36 mouse cellular contexts compared by ENCODE assay signal in the genomic region with DNA sequence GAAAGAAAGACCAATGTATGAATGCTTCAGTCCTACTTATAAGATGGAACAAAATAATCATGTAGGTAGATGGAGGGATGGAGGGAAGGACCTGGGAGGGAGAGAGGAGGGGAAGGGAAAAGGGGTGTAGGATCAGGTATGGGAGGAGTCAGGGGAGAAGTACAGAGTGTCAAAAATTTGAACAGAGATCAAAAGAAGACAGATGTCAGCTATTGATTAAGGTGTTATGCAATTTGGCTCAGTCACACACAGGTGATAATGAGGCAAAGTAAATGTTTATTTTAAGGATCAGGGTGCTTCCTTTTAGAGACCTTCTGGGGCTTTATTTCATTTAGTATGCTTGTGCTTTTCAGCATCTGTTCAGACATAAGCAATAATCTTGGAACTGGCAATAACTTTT. TPM values are rescaled to one million over a fixed set of nuclear protein-coding genes. Genes with fewer than 3 reads are reported as not detected.
"Had no signal": no experiment of that assay in that cellular context is flagged by ENCODE, and none has a peak within 500 bp of the region (broad histone marks: within the 10 kb centered on the region; RNA-seq: fewer than 3 reads in every experiment).

No protein-coding gene starts in this region.

- ATAC-seq: forebrain, embryonic 13.5 days; forebrain, embryonic 14.5 days; forebrain, embryonic 15.5 days; forebrain, embryonic 16.5 days; forebrain, postnatal 0 days had no signal

- H3K4me3 ChIP-seq: embryonic facial prominence, embryonic 10.5 days; embryonic facial prominence, embryonic 12.5 days; embryonic facial prominence, embryonic 13.5 days; embryonic facial prominence, embryonic 15.5 days; erythroblast, embryonic 14.5 days; forebrain, embryonic 10.5 days; forebrain, embryonic 12.5 days; forebrain, embryonic 13.5 days; forebrain, embryonic 15.5 days; gastrocnemius, adult 2 months had no signal

- H3K27me3 ChIP-seq: embryonic facial prominence, embryonic 12.5 days; embryonic facial prominence, embryonic 13.5 days; embryonic facial prominence, embryonic 15.5 days; forebrain, embryonic 12.5 days; forebrain, embryonic 13.5 days; forebrain, embryonic 15.5 days had no signal

- H3K9ac ChIP-seq: embryonic facial prominence, embryonic 12.5 days; embryonic facial prominence, embryonic 13.5 days; embryonic facial prominence, embryonic 15.5 days; forebrain, embryonic 12.5 days; forebrain, embryonic 13.5 days; forebrain, embryonic 15.5 days; forebrain, postnatal 0 days had no signal

- H3K27ac ChIP-seq: embryonic facial prominence, embryonic 10.5 days; embryonic facial prominence, embryonic 12.5 days; embryonic facial prominence, embryonic 13.5 days; embryonic facial prominence, embryonic 15.5 days; forebrain, embryonic 10.5 days; forebrain, embryonic 12.5 days; forebrain, embryonic 13.5 days; forebrain, embryonic 15.5 days; gastrocnemius, adult 2 months had no signal

- H3K4me2 ChIP-seq: embryonic facial prominence, embryonic 12.5 days; embryonic facial prominence, embryonic 13.5 days; embryonic facial prominence, embryonic 15.5 days; forebrain, embryonic 12.5 days; forebrain, embryonic 13.5 days; forebrain, embryonic 15.5 days had no signal

- H3K4me1 ChIP-seq: embryonic facial prominence, embryonic 10.5 days; embryonic facial prominence, embryonic 12.5 days; embryonic facial prominence, embryonic 13.5 days; embryonic facial prominence, embryonic 15.5 days; forebrain, embryonic 10.5 days; forebrain, embryonic 12.5 days; forebrain, embryonic 13.5 days; forebrain, embryonic 15.5 days had no signal

- DNase-seq: cerebellum, adult 2 months; cerebellum, adult 8-10 months; cerebellum, adult 9-10 months; cerebellum, adult 9-11 months; cerebellum, postnatal 10 days; cerebellum, postnatal 14 days; cerebellum, postnatal 25 days; cerebellum, postnatal 36 days; embryo, embryonic 11 days; forebrain, postnatal 0 days; gastrocnemius, adult 2 months; gastrocnemius, postnatal 10 days; gastrocnemius, postnatal 14 days; gastrocnemius, postnatal 25 days; gastrocnemius, postnatal 36 days; heart, adult 11 months; heart, adult 18-20 months had no signal

- H3K36me3 ChIP-seq: embryonic facial prominence, embryonic 10.5 days; embryonic facial prominence, embryonic 12.5 days; embryonic facial prominence, embryonic 13.5 days; embryonic facial prominence, embryonic 15.5 days; forebrain, embryonic 10.5 days; forebrain, embryonic 12.5 days; forebrain, embryonic 15.5 days had no signal

RNA-seq across cellular contexts. Expression of a gene that starts 50.1 kb away (rescaled TPM):
- total RNA-seq: common myeloid progenitor, adult 5-6 weeks; forebrain, postnatal 0 days; gastrocnemius, adult 2 months; gastrocnemius, postnatal 10 days; gastrocnemius, postnatal 14 days; gastrocnemius, postnatal 25 days; gastrocnemius, postnatal 36 days; granulocyte monocyte progenitor cell, adult 5-6 weeks; heart, adult 18-20 months had no signal
- polyA plus RNA-seq: cerebellum, adult 2 months; cortical plate, adult 2 months; embryonic facial prominence, embryonic 10.5 days; embryonic facial prominence, embryonic 11.5 days; embryonic facial prominence, embryonic 12.5 days; embryonic facial prominence, embryonic 13.5 days; embryonic facial prominence, embryonic 14.5 days; embryonic facial prominence, embryonic 15.5 days; erythroblast, embryonic 14.5 days; forebrain, embryonic 10.5 days; forebrain, embryonic 11.5 days; forebrain, embryonic 12.5 days; forebrain, embryonic 13.5 days; forebrain, embryonic 14.5 days; forebrain, embryonic 15.5 days; forebrain, embryonic 16.5 days; forebrain, postnatal 0 days; frontal cortex, adult 2 months; gonadal fat pad, adult 2 months had no signal
